Mouse (Mus musculus): Measurements from ENCODE around the gene Ncoa3.

- no peak for TF ChIP-seq CTCF (IDR thresholded peaks at IDR 0.05; ENCODE audit: borderline replicate concordance, extremely low read depth, insufficient read depth, insufficient read length)
- TF ChIP-seq POLR2A (IDR thresholded peaks at IDR 0.05; ENCODE audit: borderline replicate concordance, extremely low read depth, insufficient read depth, insufficient read length, poor library complexity, severe bottlenecking), result no peak
Measured at GRCm38 (mm10) chr2:166048852-166049251, 56.4 kb downstream of the Ncoa3 start.
